Mouse (Mus musculus) heart, embryonic 15.5 days (tissue): ENCODE results near the gene Muc13. TPM values are rescaled to one million over a fixed set of nuclear protein-coding genes. Genes with fewer than 3 reads are reported as not detected.

Experiments
- ATAC-seq: fragments of 200-750 bp; cut with Nextera tagmentation; replicated peaks from 2 replicates; pipeline ENCODE4 v1.8.0; 2017; ENCODE audit warnings: low read depth, moderate TSS enrichment; ENCODE audit not compliant: insufficient number of reproducible peaks, insufficient read depth, low FRiP score
- H3K27ac ChIP-seq: fragments of 300-500 bp; sonication (generic); 2 replicates; pipeline ENCODE4 v1.5.1; 2015; ENCODE audit warnings: mild to moderate bottlenecking, inconsistent platforms
- H3K27me3 ChIP-seq: fragments of 300-500 bp; sonication (generic); 2 replicates; pipeline ENCODE4 v1.6.1; 2015; ENCODE audit warnings: inconsistent platforms
- H3K36me3 ChIP-seq: fragments of 300-500 bp; sonication (generic); 2 replicates; pipeline ENCODE4 v1.6.1; 2015; ENCODE audit warnings: mild to moderate bottlenecking, inconsistent platforms
- H3K4me1 ChIP-seq: fragments of 300-500 bp; sonication (generic); replicated peaks from 2 replicates; pipeline ENCODE4 v1.6.1; 2015; ENCODE audit warnings: inconsistent platforms
- H3K4me2 ChIP-seq: fragments of 300-500 bp; sonication (generic); 2 replicates; pipeline ENCODE4 v1.6.1; 2015; ENCODE audit warnings: inconsistent platforms, mild to moderate bottlenecking, moderate library complexity
- H3K4me3 ChIP-seq: fragments of 300-500 bp; sonication (generic); 2 replicates; pipeline ENCODE4 v1.5.1; 2015; ENCODE audit warnings: mild to moderate bottlenecking, inconsistent platforms
- H3K9ac ChIP-seq: fragments of 300-500 bp; sonication (generic); 2 replicates; pipeline ENCODE4 v1.6.1; 2015; ENCODE audit warnings: mild to moderate bottlenecking, inconsistent platforms
- H3K9me3 ChIP-seq: fragments of 300-500 bp; sonication (generic); replicated peaks from 2 replicates; pipeline ENCODE4 v1.6.1; 2016; ENCODE audit warnings: inconsistent platforms
- WGBS: fragments of 180-500 bp; shearing (Covaris S2); methylation state at CpG from one replicate; pipeline ENCODE4 v1.1.7; 2015; ENCODE audit warnings: mixed read lengths; 5-methylcytosine and 5-hydroxymethylcytosine counted together
- polyA plus RNA-seq: library from polyadenylated mRNA; unstranded; fragments of >200 nt; fragmentation: Nextera tagmentation; extraction: Ambion mirVana; gene quantifications from 2 replicates; pipeline ENCODE4 v1.2.1, GENCODE M21; 2015

Gene Muc13
- polyA plus RNA-seq, 1 experiment from 2014 or later, result 0.06 TPM

DNA sequence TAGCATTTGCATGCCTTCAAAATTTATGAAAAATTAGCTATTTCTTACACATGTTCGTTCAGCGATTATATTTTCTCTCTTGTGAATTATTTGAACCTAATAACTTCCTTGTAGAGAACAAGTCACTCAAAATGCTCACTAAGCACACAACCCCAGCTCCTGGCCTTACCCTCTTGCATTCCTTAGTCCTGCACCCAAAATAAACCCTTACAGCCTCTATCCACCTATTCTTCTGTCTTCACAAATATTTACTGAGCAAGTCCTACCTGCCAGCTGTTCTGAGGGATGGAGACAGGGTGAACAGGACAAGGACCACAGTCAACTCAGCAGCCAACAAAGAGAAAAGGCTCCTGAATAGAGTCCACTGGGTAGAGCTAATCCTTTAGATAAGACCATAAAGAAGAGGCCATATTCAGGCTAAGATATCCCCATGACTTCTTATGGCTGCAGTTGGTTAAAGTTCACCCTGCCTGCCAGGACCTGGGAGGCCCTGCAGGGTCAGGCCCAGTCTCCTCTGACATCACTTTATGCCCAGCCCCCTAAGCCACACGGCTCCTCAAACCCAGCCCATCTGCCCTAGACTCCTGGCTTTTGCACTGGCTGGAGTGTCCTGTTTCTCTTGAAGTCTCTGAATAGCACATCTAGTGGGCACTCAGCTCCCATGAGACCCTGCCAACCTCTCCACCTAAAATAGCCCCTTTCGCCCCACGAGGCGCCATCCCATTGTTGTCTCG is 7.0 kb upstream of the Muc13 start:
- Histone ChIP-seq H3K4me1 (peaks cover 9% of the 10 kb centered on the region; the same call in 1 of the 2 replicates), H3K9me3 (no peaks in the 10 kb centered on the region), H3K4me2 (no peak overlapping the region), H3K27me3 (no peaks in the 10 kb centered on the region), H3K9ac (no peak overlapping the region), H3K4me3 (no peak overlapping the region), H3K36me3 (no peaks in the 10 kb centered on the region), H3K27ac (no peak overlapping the region)
- no peak for ATAC-seq
- WGBS, result 58% methylated on average over 7 of the region's 7 CpGs

DNA sequence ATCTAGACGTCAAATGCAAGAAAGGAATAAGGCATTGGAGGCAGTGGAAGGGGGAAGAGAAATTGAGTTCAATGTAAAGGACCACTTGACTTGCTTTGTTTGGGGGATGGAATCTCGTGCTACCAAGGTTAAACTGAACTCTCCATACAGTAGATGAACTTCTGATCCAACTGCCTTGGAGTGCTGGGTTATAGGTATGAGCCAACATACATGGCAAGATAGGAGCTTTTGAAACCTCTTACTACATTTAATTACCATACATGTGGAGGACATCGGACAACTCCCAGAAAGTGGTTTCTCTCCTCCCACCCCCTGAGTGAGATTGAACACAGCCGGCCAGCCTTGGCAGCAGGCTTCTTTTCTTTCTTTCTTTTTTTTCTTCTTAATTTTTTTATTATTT is 1.3 kb downstream of the Muc13 start:
- ATAC-seq, result no peak
- Histone ChIP-seq H3K4me3 (no peak overlapping the region), H3K4me1 (no peaks in the 10 kb centered on the region), H3K9ac (no peak overlapping the region), H3K9me3 (no peaks in the 10 kb centered on the region), H3K27ac (no peak overlapping the region), H3K36me3 (no peaks in the 10 kb centered on the region), H3K27me3 (no peaks in the 10 kb centered on the region), H3K4me2 (no peak overlapping the region)
- 69% methylated on average over 4 of the region's 4 CpGs for WGBS

DNA sequence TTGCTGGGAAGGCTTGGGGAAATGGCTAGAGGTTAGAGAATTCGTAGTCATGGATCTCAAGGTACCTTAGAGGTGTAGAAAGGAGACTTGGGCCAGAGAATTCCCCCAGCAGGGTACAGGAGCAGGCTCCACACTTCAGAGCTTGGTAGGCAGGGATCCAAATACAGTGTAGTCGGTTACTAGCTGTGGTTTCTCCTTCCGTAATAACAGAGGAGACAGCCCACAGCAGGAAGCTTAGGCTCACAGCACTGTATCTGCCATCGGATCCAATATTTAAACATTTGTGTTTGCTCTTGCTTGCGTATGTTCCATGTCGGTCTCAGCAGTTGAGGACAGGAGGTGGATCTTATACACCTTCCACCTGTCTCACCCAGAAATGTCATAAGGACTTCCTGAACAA is 2.0 kb downstream of the Muc13 start:
- no peak for ATAC-seq
- 70% methylated on average over 6 of the region's 6 CpGs for WGBS
- H3K27ac ChIP-seq, result no peak overlapping the region
- no peaks in the 10 kb centered on the region for H3K27me3 ChIP-seq
- no peak overlapping the region for H3K4me3 ChIP-seq
- H3K4me2 ChIP-seq, result no peak overlapping the region
- H3K9ac ChIP-seq, result no peak overlapping the region
- H3K36me3 ChIP-seq, result no peaks in the 10 kb centered on the region
- no peaks in the 10 kb centered on the region for H3K9me3 ChIP-seq
- H3K4me1 ChIP-seq, result no peaks in the 10 kb centered on the region

DNA sequence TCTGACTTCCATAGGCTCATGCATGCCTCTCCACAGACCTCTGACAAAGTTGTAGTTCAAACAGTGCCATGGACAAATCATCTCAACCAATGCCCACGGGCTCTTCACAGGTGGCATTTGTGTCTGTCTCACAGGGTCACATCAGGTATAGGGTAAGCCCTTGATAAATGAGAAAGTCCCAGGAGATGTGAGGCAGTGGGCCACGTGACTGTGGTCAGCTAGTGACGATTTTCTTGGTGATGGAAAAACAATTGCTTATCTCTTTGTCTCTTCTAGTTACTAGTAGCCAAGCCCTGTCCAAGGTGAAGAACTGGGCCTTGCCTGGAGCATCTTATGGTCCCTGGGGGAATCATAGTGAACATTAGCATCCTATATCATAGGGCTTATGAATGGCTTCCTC is 2.9 kb downstream of the Muc13 start:
- no peaks in the 10 kb centered on the region for H3K36me3 ChIP-seq

DNA sequence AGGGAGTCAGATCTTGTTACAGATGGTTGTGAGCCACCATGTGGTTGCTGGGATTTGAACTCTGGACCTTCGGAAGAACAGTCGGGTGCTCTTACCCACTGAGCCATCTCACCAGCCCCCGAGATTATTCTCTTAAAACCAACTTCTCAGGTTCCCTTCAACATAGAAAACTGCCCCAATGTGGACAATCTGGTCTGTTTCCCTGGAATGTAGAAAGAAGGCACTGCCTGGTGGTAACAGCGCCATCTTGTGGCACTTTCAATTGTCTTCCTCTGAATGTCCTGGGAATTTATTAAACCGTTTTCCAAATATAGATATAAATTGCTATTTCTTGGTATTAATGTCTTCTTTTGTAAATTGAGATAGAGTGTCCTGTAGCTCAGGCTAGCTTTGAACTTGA is 4.0 kb downstream of the Muc13 start:
- Histone ChIP-seq H3K36me3 (no peaks in the 10 kb centered on the region), H3K4me2 (no peak overlapping the region), H3K9ac (no peak overlapping the region), H3K4me1 (no peaks in the 10 kb centered on the region), H3K9me3 (no peaks in the 10 kb centered on the region), H3K4me3 (no peak overlapping the region), H3K27ac (no peak overlapping the region), H3K27me3 (no peaks in the 10 kb centered on the region)
- no peak for ATAC-seq
- 44% methylated on average over 5 of the region's 5 CpGs for WGBS

More for the DNA sequence above, 2.9 kb downstream of the Muc13 start:
- no peak for ATAC-seq
- no peak overlapping the region for H3K4me3 ChIP-seq
- WGBS, result 69% methylated on average over 3 of the region's 3 CpGs
- no peaks in the 10 kb centered on the region for H3K27me3 ChIP-seq
- H3K27ac ChIP-seq, result no peak overlapping the region
- H3K4me1 ChIP-seq, result no peaks in the 10 kb centered on the region
- no peak overlapping the region for H3K4me2 ChIP-seq
- H3K9me3 ChIP-seq, result no peaks in the 10 kb centered on the region
- H3K9ac ChIP-seq, result no peak overlapping the region

DNA sequence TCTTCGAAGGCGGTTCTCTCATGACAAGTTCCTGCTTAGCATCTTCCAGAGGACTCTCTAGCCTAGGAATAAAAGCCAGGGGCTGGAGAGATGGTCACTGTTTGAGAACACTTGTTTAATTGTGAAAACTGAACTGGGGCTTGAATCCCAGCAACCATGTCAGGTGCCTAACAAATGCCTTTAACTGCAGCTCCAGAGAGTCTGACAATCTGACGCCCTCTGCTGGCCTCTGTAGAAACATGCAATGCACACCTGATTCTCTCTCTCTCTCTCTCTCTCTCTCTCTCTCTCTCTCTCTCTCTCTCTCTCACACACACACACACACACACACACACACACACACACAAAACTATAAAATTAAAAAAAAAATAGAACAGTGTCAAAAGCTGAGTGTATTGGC is 16.2 kb downstream of the Muc13 start:
- Histone ChIP-seq H3K4me1 (no peaks in the 10 kb centered on the region), H3K9ac (no peak overlapping the region), H3K27me3 (no peaks in the 10 kb centered on the region), H3K4me3 (no peak overlapping the region), H3K36me3 (no peaks in the 10 kb centered on the region), H3K9me3 (no peaks in the 10 kb centered on the region), H3K27ac (no peak overlapping the region), H3K4me2 (no peak overlapping the region)
- 68% methylated on average over 3 of the region's 3 CpGs for WGBS
- no peak for ATAC-seq

DNA sequence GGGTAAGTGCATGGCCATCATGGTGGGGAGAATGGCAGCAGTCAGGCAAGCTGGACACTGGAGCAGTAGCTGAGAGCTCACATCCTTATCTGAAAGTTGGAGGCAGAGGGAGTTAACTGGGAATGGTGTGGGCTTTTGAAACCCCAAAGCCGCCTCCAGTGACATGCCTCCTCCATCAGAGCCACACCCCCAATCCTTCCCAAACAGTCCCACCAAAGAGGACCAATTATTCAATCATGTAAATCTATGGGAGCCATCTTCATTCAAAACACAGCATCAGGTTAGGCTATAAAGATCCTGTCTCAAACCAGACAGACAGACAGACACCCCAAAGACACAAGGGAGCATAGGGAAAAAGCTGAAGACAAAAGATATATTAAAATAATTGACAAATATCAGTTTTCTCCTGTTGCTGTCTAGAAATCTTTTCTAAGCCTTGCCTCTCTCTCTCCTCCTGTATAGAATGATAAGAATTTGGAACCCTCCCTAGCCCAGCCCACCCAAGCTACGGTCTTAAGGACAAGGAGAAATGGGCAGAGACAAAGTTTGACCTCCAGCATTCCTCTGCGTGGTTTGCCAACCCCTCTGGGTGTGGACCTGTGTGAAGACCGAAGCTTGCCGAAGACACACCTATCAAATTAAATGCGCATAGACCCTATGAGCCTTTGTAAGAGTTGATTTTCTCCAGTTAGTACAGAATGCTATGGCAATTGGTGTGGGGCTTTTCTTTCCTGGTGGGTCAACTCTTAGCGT is 24.8 kb downstream of the Muc13 start:
- no peak overlapping the region for H3K9ac ChIP-seq
- ATAC-seq, result no peak
- H3K9me3 ChIP-seq, result no peaks in the 10 kb centered on the region

DNA sequence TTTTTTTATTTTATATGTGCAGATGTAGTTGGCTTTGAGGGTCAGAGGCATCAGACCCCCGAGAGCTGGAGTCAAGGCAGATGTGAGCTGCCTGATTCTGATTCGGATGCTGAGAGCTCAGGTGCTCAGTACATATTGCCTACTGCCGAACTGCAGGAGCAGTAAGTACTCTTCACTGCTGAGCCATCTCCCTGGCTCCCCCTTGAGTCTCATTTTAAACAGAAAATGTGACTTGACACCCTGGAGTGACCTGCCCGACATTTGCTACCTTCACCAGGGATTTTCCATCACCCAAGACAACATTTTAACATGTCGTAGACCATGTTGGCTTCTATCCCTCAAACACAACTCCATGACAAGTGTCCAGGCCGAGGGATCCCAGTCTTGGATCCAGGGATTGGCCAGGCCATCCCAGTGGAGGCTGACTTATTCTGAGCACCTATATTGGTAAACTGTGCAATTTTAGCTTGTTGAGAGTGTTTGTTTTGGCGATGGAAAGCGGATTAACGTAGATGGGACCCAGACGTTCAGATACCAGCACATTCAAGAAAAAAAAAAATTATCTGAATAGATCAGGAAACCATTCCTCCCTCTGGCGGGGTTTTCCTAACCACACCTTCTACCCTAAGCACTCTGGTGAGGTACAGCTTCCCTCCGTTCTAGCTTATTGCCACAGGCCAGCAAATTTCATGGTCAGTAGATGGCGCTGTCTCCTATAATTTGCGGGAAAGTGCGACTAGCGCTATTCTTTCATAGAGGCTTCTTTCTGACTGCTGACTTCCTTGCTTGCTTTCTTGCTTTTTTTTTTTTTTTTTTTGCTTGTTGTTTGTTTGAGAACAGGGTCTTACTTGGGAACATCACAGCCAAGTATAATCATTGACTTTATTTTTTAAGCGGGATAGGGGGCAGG is 26.7 kb downstream of the Muc13 start:
- 17% methylated on average over 17 of the region's 17 CpGs for WGBS
- H3K36me3 ChIP-seq, result no peaks in the 10 kb centered on the region
- H3K9me3 ChIP-seq, result no peaks in the 10 kb centered on the region
- H3K4me3 ChIP-seq, result no peak overlapping the region
- 0 out of 2 replicates have a peak, but pooled peaks cover 6% of the 10 kb centered on the region for H3K27me3 ChIP-seq
- H3K4me2 ChIP-seq, result no peak overlapping the region
- H3K4me1 ChIP-seq, result 0 out of 2 replicates have a peak, but pooled peaks cover 4% of the 10 kb centered on the region
- no peak overlapping the region for H3K9ac ChIP-seq
- no peak overlapping the region for H3K27ac ChIP-seq
- no peak for ATAC-seq

More for the DNA sequence above, 24.8 kb downstream of the Muc13 start:
- Histone ChIP-seq H3K27ac (no peak overlapping the region), H3K36me3 (no peaks in the 10 kb centered on the region), H3K4me3 (no peak overlapping the region), H3K4me1 (0 out of 2 replicates have a peak, but pooled peaks cover 4% of the 10 kb centered on the region), H3K27me3 (0 out of 2 replicates have a peak, but pooled peaks cover 6% of the 10 kb centered on the region), H3K4me2 (no peak overlapping the region)
- 80% methylated on average over 7 of the region's 7 CpGs for WGBS

DNA sequence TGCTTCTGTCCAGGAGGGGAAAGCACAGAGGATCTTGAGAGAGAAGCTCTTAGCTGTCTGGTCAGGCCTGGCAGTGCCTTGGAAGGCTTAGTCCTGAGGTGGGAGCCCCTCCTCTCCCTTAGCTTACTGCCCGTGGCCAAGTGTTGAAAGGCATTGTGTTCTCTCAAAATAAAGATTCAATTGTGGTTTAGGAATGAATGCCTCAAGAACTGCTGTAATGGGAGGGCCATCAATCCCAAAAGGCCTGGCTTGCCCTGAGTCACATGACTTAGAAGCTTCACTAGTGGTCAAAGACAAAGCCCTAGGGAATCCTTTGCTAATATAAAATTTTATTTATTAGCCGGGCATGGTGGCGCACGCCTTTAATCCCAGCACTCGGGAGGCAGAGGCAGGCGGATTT is 30.8 kb downstream of the Muc13 start:
- H3K27me3 ChIP-seq, result 0 out of 2 replicates have a peak, but pooled peaks cover 9% of the 10 kb centered on the region
- H3K4me2 ChIP-seq, result no peak overlapping the region
- no peak overlapping the region for H3K9ac ChIP-seq
- no peak overlapping the region for H3K27ac ChIP-seq
- peaks cover 10% of the 10 kb centered on the region for H3K4me1 ChIP-seq
- no peaks in the 10 kb centered on the region for H3K9me3 ChIP-seq
- no peaks in the 10 kb centered on the region for H3K36me3 ChIP-seq
- ATAC-seq, result no peak
- H3K4me3 ChIP-seq, result no peak overlapping the region
- WGBS, result 81% methylated on average over 6 of the region's 6 CpGs

DNA sequence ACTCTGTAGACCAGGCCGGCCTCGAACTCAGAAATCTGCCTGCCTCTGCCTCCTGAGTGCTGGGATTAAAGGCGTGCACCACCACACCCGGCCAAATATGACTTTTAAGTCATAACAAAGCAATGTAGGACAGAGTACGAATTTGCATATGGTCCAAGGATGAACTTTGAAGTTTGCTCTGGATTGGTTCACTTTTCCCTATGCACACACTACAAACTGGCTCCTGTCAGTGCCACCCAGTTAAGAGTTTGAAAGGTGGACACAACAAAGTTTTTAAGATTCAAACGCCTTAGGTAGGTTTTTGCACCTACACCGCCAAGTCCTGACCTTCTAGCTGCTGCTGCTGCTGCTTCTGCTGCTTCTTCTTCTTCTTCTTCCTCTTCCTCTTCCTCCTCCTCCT is 34.7 kb downstream of the Muc13 start:
- Histone ChIP-seq H3K9me3 (no peaks in the 10 kb centered on the region), H3K4me2 (no peak overlapping the region), H3K4me1 (peaks cover 30% of the 10 kb centered on the region), H3K9ac (no peak overlapping the region), H3K4me3 (no peak overlapping the region), H3K27me3 (0 out of 2 replicates have a peak, but pooled peaks cover 3% of the 10 kb centered on the region), H3K27ac (no peak overlapping the region), H3K36me3 (no peaks in the 10 kb centered on the region)
- no peak for ATAC-seq
- 90% methylated on average over 7 of the region's 7 CpGs for WGBS

DNA sequence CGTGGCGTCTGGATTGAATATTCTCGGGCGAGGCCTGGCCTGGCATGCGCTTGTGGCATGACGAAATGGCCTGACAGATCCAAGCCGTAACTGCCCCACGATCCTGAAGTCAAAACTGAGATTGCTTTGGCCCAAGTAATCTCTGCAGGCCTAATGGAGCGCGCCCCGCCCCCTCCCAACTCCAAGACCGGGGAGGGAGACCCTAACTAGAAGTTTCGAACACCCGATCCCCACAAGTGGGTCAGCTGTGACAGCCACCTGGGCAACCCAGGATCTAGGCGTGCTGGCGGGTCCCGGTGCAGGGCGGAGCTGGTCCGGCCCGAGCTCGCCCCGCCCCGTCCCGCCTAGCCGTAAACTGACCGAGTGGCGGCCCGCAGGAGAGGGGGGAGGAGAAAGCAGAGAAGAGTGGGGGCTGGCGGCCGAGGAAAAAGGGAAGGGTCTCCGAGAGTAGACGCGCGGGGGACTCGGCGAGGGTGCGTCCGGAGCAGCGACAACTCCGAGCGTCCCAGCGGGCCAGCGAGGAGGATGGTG is 35.5 kb downstream of the Muc13 start, which contains the start of gene Itgb5:
TSS of gene Itgb5 (plus strand) at position 365 of the 531 bp plus-strand sequence.
- H3K27me3 ChIP-seq, result 0 out of 2 replicates have a peak, but pooled peaks cover 3% of the 10 kb centered on the region
- peak; percentile 84 for ATAC-seq
- peak within 1 kb of the TSS; percentile 92 for H3K9ac ChIP-seq
- WGBS, result under 1% methylated on average over 43 of the region's 43 CpGs
- H3K4me2 ChIP-seq, result peak within 1 kb of the TSS; percentile 87
- no peaks in the 10 kb centered on the region for H3K9me3 ChIP-seq
- H3K4me3 ChIP-seq, result peak within 1 kb of the TSS; percentile 91
- H3K36me3 ChIP-seq, result no peaks in the 10 kb centered on the region
- H3K4me1 ChIP-seq, result peaks cover 39% of the 10 kb centered on the region
- H3K27ac ChIP-seq, result peak within 1 kb of the TSS; percentile 90
